Mouse (Mus musculus) adipocyte (in vitro differentiated cells): ENCODE data around the gene Map4k5.

ENCODE experiments used
- DNase-seq: peaks from one replicate; pipeline ENCODE4 v3.0.0-alpha.2; 2016; ENCODE audit warnings: low spot score

Map4k5 gene

DNA sequence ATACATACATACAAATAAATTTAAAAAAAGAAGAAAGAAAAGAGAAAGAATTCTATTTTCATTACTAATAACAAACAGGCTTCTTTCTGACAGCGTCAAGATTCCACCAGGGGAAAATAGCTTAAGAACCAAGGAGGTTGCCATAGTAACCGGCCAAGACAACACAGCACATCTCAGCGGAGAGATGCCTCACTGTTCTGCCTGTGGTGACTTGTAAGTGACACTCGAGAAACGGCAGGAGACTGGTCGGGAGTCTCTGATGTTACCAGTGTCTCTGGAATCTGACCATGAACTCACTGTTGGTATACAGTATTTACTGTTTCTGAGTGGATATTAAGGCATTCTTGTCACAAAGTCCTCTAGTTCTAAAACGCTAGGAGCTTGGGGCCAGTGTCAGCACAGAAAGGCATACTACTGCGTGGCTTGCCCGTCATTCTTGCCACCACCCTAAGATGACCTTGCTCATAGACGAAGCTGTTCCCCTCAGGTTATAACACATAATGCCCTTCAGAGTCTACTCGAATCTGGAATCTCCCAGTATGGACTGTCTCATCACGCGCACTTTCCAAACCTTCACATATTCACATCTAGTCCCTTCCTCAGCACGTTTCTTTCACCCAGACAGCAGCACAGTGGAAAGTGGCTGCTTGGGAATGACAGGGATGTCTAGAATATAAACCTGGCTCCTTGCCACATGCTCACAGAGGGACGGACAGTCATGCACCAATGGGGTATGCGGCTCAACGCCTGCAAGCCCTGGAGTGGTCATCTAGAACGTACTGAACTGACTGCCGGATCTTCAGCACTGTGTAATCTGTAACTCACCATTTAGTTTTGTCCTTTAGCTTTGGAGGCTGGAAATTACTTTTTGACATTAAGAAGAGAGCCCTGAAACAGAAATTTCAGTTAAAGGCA lies 49.2 kb downstream of the Map4k5 start:
- no peak for DNase-seq

DNA sequence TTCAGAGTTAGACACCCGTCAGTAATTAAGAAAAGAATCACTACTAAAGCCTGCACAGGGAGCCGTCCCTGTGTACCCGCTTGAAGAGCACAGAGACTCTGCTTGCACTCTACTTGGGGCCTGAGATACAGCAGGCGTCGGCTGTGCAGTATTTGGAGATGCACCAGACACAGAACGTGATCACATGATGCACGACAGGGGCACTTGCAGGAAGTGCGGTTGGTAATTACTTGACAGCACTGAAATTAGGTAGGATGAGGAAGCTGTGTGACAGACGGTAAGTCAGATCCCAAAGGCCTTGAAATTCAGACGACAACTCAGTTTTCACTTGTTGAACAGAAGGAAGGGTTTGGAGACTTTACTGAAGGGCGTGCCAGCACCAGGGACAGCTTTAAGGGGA lies 54.6 kb downstream of the Map4k5 start:
- no peak for DNase-seq

DNA sequence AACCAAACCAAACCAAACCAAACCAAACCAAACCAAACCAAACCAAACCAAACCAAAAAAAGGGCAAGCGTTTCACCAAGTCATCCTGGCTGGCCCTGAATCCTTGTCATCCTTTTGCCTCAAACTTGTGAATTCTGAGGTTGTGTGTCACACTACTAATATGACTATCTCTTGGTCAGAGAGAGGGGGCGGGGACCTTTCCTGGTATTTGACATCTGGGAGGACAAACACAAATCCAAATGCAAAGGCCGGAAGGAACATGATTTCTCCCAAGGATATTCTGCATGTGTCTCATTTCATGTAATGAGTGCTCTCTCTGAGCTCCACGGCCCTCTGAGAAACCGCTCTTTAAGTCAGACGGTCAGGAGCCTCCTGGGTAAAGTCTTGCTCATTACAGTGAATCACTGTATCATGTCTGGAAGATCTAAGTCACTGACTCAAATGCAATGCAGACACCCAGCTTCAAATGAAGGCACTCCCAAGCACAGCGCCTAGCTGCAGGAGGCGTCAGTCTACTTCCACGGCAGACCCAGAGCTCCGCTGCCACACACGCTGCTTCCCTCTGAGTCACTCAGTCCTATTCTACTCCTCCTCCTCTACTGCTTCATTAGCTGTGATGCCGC lies 58.9 kb downstream of the Map4k5 start:
- DNase-seq = peak; percentile 4

DNA sequence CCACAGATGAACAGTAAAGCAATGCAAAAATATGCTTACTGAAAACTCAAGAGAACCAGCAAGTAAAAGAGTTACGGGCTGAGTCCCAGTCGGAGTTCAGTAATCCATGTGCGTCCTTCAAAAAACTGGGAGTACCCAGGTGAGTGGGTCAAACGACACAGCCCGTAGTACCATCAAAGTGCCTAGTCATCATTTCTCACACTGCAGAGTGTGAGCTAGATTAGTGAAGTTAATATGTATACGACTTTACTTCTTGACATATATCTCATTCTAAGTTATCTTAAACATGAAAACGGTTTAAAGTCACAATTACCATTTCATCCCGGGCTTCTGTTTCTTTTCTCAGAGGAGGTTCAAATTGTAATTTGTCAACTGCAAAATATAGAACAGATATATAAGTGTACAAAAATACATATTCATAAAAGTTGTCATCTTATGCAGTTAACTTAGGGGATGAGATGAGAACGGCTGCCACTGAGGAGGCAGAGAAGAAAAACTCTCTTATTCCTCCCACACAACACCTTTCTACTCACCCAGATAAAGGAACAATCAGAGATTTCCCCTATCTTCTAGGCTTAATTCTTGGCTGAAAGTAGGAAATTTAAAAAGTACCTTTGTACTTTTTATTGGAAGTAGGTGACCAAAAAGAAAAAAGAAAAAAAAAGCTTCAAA lies 61.6 kb downstream of the Map4k5 start:
- no peak for DNase-seq

DNA sequence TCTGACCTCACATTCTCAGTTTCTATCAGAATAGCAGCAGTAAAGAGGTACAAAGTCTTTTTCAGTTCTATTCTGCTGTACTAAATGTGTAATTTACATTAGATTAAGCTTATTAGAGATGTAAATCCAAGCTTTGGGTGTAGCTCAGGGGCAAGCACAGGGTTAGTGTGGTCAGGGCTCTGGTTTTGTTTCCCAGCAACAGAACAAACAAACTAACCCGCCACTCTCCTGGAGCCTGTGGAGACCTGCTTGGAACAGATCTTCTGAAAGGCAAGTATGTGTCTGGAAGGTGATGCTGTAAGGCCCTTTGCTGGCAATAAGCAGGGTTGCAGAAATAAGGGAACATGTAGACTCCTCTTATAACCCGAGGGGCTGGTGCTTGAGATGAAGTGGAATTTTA lies 64.8 kb downstream of the Map4k5 start:
- DNase-seq = no peak

DNA sequence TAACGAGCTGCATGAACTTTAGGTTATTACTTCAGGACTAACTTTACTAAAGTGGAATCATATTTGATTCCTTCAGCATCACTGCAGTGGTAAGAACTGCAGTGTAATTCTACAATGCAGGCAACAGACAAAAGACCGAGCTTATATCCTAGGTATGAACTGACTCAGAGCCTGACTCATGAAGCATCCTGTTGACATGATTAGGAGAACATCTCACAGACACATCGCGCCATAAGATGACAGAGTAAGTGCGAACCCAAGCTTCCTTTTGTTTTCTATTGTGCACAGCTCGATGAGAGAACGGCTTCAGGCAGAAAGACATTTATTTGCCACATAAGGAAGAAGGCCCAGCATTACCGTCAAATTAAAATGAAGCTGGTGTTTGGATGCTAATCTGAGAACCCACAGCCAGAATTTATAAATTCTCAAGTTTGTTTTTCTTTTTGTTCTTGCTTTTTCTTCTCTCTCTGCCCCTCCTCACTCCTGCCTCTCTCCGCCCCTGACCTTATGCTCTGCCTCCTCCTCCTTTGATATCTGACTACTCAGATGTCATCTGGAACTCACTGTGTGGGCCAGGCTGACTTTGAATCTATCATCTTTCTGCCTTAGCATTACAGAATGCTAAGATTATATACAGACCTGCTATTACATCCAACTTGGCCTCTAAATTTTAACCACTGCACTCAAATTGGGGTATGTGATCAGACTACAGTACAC lies 68.0 kb downstream of the Map4k5 start:
- DNase-seq = no peak

DNA sequence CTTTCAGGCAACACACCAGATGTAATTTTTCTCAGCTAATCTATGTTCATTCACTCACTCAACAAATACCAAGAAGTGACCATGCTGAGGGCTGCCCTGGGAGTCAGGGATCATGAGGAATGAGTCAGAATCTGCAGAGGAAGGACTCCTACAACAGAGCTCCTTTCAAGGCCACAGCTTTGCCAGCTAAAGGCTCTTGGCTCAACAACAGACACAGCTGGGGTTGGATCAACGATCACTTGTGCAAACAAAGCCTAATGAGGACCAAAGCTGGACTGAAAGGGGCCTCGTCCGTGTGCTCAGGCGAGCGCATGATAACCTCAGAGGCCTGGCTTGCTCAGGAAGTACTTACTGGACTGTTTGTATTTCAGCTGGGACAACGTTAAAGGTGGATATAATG lies 78.7 kb downstream of the Map4k5 start:
- DNase-seq = peak; percentile 60

DNA sequence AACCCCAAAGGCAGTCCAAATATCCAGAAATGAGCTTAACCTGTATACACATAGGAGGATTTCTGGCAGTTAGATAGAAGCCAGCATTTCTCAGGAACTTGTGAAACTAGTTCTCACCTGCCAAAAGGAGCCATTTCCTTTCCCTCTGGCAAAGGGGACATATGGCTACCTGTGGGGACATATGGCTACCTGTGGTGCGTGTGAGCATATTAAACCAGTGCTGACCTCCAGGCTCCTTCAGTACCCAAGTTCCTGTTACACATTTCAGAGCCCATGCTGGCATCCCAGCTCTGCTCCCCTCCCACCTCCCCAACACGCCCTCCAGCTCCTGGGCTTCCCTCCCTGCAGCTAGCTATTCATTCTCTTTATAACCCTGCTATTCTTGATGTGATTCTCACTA lies 79.4 kb downstream of the Map4k5 start:
- no peak for DNase-seq

DNA sequence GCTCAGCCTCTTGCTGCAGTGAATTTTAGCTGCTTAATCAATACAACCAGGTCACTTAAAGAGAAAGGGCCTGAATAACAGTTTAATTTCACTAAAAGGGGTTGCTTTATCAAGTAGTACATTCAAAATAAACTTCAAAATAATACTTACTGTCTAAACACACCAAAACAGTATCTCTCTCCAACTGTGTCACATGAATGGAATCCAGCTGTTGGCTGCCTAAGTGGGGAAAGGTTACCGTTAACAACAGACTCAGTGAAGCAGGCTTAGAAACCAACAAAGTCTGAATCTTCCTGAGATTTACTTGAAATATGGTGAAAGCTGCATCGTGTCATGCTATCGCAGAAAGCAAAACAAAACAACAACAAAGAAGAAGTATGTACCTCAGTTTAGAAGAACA lies 80.0 kb downstream of the Map4k5 start:
- DNase-seq = peak; percentile 79

DNA sequence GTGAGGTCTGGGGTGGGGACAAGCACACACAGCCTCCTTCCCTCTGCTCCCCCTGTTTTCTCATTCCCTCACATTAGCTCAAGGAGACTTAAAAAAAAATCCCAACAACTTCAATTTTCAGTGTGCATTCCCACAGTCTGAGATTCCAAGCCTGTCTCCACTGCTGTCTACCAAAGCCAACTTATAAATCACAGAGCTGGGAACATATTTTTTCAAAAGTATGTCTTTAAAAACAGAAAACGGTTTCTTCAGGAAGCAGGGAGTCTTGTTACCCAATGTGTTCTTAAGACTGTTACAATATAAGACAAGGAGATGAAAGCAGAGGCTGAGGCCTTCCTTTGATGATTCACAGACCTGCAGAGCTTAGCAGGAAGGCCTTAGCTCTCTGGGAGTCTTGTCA lies 81.0 kb downstream of the Map4k5 start:
- DNase-seq = peak; percentile 26

DNA sequence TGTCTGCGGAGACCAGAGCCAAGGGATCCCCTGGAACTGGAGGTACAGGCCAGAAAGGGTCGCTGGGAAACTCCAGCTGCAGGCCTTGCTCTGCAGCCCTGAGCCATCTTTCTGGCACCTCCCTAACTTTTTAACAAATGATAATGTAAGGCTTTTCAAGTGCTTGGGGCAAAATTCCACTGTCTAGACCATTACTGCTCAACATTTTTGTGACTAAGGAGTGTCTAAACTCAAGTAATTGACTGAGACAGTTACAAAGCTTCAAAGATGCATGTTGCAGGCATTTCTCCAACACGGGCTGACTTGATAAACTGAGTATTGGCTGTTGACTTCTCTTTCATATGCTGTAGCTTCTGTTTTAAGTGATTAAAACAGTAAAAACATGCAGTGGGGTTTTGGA lies 83.6 kb downstream of the Map4k5 start:
- no peak for DNase-seq

DNA sequence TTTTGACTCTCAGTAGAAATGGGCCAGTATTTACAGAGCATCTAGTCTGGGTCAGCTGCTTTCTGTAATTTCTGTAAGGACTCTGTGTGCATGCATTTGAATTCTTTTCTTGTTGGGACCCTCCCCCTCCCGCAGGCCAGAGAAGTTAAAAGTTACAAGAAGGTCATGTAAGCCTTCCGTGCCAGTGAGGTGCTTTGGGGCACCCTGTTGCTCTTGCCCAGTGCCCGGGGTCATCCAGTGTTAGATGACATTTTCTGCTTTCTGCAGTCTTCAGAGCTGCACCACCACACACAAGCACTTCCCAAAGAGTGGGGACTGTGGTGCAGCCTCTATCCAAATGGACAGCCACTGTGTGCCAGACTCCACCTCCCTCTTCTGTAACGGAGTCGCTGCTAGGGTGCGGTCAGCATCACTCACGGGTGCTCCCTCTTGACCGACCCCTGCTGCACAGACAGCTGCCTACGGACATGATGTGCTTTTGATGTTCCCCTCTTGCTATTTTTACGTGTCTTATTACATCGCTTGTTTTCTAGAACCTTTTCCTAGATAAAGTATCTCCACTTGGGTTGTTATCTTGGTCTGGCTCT lies 85.5 kb downstream of the Map4k5 start:
- DNase-seq = no peak

DNA sequence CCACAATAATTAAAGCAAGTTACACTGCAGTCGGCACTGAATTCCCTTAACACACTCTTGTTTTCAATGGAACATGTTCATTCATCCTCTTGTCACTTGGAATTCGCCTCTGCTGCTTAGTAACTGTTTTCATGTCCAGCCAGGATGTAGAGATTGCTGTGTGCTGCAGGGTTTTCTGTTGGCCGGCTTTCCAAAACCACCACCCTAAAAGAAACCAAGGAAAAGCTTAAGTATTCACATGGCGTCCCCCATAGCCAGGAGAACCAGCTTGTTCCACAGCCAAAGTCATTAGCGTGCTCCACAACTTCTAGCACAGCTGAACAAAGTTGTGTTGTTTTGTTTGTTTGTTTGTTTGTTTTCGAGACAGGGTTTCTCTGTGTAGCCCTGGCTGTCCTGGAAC lies 87.9 kb downstream of the Map4k5 start:
- no peak for DNase-seq

DNA sequence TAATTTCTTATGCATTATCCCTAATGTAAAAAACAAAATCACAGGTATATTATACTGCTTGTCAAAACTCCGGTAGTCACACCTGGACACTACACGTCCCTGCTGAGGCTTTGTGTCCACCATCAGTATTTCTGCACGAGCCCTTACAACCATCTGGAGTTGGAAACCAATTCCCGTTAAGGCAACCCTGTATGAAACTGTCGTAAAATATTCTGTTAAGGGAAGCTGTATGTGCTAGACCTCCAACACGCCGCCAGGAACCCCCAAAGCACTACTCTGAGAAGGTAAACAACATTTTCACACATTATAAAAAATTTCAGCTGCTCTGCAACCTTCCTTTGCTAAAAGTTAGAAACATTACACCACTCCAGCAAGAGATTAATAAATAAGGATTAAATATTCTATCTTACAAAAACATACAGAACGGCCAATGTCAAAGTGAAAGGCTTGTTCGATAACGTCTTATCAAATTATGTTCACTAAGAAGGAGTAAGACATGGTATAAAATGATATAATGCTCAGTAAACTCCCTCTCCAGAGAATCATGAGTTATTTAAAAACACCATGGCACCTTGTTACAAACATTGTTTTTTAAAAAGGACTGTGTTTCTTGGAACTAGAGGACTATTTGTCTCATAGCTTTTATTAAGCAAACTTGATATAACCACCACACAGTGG lies 88.5 kb downstream of the Map4k5 start:
- no peak for DNase-seq

DNA sequence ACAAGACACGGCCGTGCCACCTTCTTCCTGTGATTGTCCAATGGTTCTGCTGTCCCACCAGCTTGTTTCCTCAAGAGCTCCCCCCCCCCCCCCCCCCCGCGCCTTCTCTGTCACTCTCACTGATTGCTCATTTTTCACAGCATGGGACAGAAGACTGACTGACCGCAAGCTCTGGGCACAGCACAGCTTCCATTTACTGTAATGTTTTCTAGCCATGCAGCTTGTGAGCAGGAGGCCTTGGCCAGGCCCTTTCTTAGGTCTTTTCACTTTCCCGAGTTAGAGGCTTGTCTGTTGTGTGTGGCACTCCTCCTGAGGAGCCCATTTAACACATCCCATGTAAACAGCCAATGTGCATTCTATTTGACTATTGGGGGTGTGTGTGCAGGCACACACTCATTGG lies 89.8 kb downstream of the Map4k5 start:
- no peak for DNase-seq

DNA sequence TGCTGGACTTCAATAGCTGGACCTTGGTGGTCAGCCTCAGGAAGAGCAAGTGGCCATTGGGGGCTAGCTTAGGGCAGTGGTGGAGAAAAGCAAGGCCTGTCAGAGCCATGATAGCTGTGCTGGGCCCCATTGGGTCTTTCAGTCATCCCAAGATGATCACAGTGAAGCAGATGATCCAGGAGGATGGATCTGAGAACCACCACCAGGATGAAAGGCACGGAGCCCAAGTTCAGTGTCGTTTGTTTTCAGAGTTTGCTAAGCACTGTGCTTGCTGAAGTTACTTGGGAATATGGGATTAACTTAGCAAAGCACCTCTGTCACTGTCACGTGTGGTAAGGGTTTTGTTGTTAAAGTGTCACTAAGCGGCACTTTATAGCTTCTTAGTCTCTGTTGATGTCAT lies 92.4 kb downstream of the Map4k5 start:
- DNase-seq = no peak

DNA sequence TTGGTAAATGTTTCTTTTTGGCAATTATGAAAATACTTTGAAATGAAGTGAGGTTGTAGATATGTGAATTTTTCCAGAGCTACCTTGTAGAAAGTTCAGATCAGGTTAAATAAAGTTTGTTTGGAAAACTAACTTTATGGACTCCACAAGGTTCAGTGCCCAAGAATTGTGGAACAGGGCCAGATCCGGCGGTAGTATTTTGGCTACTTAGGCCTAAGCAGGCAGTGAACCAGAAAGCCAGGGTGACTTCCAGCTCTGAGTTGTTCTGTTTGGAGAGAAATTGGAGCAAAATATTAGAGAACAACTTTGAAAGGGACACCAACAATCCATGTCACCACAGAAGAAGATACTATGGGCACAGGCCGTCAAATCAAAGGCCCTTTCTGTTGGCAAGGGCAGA lies 96.7 kb downstream of the Map4k5 start:
- DNase-seq = no peak

DNA sequence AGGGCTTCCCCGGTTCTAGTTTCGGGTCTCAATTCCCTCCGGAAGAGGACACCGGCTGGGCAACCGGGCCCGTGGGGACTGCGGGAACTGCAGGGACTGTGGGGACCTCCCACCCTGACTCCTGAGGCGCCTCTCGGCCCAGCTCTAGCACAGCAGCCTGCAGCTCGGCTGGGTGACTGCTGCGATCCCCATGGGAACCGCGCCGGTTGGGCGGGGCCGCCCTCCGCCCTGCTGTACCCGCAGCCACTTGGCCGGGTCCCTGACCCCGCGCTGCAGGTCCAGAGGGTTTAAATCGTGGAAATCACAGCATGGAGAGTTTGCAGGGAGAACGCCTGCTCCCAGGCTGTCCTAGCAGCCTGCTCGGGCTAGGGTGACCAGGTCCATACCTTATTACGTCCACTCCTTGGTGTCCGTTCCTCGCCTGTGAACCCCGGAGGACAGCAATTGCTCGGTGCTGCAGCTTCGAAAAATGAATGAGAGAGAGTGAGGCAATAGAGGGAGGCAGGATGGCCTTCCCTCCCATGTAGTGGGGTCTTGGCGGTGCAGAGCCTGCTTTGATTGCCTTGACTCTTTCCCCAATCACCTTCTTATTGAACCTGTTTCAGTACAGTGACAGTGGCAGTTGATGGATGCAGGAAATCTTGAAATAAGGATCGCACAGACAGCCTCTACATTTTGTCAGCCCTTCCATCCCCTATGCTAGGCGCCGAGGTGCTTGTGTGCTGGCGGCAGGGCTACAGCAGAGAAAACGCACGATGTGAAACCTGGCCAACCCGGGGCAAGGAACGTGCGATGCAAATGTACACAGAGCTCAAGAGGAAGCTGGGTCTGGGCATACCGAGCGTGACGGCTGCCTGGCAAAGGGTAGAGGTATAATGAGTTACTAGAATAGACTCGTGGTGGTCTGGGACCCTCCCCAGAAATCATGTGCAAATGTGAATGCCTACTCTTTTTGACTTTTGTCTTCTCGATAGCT lies 102.2 kb downstream of the Map4k5 start, which contains the start of gene Cdkl1:
Gene Cdkl1 (minus strand): TSS at position 738 of the 976 bp plus-strand sequence.
- no peak for DNase-seq

DNA sequence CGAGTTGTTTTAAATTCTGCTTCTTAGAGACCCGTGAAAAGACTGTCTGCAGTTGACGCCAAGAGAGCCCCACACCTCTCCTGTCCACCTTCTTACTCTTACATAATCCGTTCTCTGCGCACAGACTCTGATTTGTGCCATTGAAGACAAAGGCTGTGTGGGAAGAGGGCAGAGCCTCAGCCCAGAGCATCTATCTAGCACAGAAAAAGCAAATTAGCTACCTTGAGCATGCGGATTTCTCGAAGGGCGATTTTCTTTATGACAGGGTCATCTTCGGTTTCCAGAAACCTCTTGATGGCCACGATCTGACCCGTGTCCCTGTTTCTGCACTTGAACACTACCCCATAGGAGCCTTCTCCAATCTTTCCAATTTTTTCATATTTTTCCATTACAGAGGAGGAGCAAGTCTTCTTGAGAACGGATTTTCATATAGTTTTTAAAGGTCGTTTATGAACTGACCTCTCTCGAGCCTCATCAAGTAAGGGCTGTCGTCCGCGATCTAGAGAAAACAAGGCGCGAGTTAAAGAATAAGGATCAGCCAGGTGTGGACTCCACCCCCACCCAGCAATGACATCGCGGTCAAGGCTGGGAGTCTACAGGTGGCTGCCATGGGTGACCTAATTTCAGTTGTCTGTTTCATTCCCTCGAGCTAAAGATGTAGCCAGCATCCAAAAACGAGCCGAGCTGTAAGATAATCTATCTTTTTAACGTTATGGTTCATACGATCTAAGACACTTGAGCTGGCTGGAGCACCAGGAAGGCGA lies 103.1 kb downstream of the Map4k5 start:
- no peak for DNase-seq
